Mouse (Mus musculus): ENCODE data around the gene Zfp809. TPM values are rescaled to one million over a fixed set of nuclear protein-coding genes. Genes with fewer than 3 reads are reported as not detected.

Zfp809 gene
- polyA plus RNA-seq, 1 experiment from 2014 or later: 9.0 TPM

DNA sequence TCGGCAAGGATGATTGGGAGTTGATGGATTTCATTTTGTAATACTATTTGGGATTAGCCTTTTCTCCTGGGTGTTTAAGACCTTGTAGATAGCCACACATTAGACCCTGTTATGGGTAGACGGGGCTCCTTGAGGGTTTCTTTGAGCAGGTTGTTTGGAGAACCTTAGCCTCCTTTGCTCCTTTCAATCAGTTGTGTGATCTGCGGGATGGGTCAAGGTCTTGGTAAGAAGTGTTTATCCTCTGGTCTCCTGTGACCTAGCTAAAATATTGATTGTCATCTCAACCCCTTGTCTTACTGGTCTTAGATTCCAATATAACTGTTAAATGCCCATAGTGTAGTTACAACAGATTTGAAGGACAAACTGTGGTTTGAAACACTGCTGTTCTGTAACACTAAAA lies 4.5 kb downstream of the Zfp809 start:
- DNase-seq (ENCODE audit: low spot score): no peak
- Histone ChIP-seq H3K9me3 (no peaks in the 10 kb centered on the region), H3K4me3 (no peak overlapping the region), H3K27me3 (ENCODE audit: insufficient read depth, poor library complexity, severe bottlenecking) (no peaks in the 10 kb centered on the region), H3K36me3 (peaks cover 11% of the 10 kb centered on the region), H3K4me1 (replicated peaks) (no peaks in the 10 kb centered on the region), H3K27ac (no peak overlapping the region)
- 93% methylated on average over 3 of the region's 3 CpGs for WGBS

DNA sequence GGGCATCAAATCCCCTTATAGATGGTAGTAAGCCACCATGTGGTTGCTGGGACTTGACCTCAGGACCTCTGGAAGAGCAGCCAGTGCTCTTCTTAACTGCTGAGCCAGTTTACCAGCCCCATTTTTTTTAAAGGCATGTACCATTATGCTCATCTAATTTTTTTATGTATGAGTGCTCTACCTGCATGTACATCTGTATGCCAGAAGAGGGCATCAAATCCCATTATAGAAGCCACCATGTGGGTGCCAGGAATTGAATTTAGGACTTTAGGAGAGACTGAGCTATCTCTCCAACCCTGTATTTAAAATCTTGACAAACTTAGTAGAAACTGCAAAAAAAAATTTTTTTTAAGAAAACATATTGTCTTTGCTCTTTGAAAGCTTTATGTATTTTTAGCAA lies 5.0 kb downstream of the Zfp809 start:
- H3K36me3 ChIP-seq: peaks cover 16% of the 10 kb centered on the region
- H3K27ac ChIP-seq: no peak overlapping the region
- no peak overlapping the region for H3K4me3 ChIP-seq
- DNase-seq (ENCODE audit: low spot score): no peak
- H3K4me1 ChIP-seq (replicated peaks): no peaks in the 10 kb centered on the region
- no peaks in the 10 kb centered on the region for H3K27me3 ChIP-seq (ENCODE audit: insufficient read depth, poor library complexity, severe bottlenecking)
- H3K9me3 ChIP-seq: no peaks in the 10 kb centered on the region

GRCm38 (mm10) chr9:22240001-22240400 lies 14.5 kb downstream of the Zfp809 start:
- no peaks in the 10 kb centered on the region for H3K27me3 ChIP-seq (ENCODE audit: insufficient read depth, poor library complexity, severe bottlenecking)
- no peak overlapping the region for H3K27ac ChIP-seq
- DNase-seq (ENCODE audit: low spot score): no peak

GRCm38 (mm10) chr9:22244242-22244641 lies 18.7 kb downstream of the Zfp809 start:
- H3K9me3 ChIP-seq: peaks cover 46% of the 10 kb centered on the region
- H3K4me3 ChIP-seq: no peak overlapping the region
- peaks cover 98% of the 10 kb centered on the region for H3K36me3 ChIP-seq
- no peak for DNase-seq (ENCODE audit: low spot score)
- H3K27me3 ChIP-seq (ENCODE audit: insufficient read depth, poor library complexity, severe bottlenecking): no peaks in the 10 kb centered on the region
- WGBS: 98% methylated on average over 2 of the region's 2 CpGs
- H3K27ac ChIP-seq: no peak overlapping the region
- H3K4me1 ChIP-seq (replicated peaks): no peaks in the 10 kb centered on the region

More at GRCm38 (mm10) chr9:22240001-22240400, 14.5 kb downstream of the Zfp809 start:
- 89% methylated on average over 4 of the region's 4 CpGs for WGBS
- H3K4me1 ChIP-seq (replicated peaks): no peaks in the 10 kb centered on the region
- H3K9me3 ChIP-seq: peaks cover 22% of the 10 kb centered on the region
- H3K4me3 ChIP-seq: no peak overlapping the region
- H3K36me3 ChIP-seq: peaks cover 97% of the 10 kb centered on the region

DNA sequence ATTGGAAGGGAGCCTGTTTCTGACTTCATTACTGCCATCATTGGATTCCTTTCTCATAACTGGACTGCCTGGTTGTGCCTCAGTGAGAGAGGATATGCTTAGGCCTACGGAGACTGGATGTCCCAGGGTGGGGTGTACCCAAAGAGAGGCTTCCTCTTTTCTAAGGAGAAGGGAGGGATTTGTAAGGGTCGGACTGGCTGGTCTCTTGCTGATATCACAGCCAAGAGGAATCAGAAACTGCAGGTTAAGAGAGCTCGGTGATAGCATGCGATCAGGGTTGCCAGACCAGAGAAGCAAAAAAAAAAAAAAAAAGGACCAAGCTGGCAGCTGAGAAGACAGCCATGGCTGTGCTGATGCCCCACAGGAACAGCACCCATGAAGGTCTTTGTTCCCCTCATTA lies 31.1 kb downstream of the Zfp809 start:
- DNase-seq (ENCODE audit: low spot score): no peak
- 95% methylated on average over 4 of the region's 4 CpGs for WGBS
- no peaks in the 10 kb centered on the region for H3K27me3 ChIP-seq (ENCODE audit: insufficient read depth, poor library complexity, severe bottlenecking)
- 0 out of 2 replicates have a peak, but pooled peaks cover 8% of the 10 kb centered on the region for H3K4me1 ChIP-seq (replicated peaks)
- H3K4me3 ChIP-seq: no peak overlapping the region
- H3K36me3 ChIP-seq: peaks cover 66% of the 10 kb centered on the region
- no peak overlapping the region for H3K27ac ChIP-seq
- peaks cover 29% of the 10 kb centered on the region for H3K9me3 ChIP-seq

DNA sequence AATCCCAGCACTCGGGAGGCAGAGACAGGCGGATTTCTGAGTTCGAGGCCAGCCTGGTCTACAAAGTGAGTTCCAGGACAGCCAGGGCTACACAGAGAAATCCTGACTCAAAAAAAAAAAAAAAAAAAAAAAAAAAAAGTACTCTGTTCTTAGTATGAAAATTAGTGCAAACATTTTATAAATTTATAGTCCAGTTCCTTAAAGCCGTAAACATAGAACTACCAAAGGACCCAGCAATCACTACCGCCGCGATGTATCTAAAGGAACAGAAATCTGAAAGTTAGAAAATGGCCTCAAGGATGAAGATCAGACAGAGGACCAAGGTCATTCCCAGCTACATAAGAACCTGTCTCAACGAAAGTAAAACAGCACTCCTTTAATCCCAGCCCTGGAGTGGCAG lies 33.3 kb downstream of the Zfp809 start:
- H3K36me3 ChIP-seq: peaks cover 44% of the 10 kb centered on the region
- WGBS: 86% methylated on average over 8 of the region's 8 CpGs
- no peak overlapping the region; the same call in 1 of the 2 replicates for H3K27ac ChIP-seq
- H3K4me3 ChIP-seq: peak overlapping the region; percentile 73
- H3K9me3 ChIP-seq: peaks cover 19% of the 10 kb centered on the region
- no peak for DNase-seq (ENCODE audit: low spot score)
- H3K4me1 ChIP-seq (replicated peaks): 0 out of 2 replicates have a peak, but pooled peaks cover 8% of the 10 kb centered on the region
- no peaks in the 10 kb centered on the region for H3K27me3 ChIP-seq (ENCODE audit: insufficient read depth, poor library complexity, severe bottlenecking)

DNA sequence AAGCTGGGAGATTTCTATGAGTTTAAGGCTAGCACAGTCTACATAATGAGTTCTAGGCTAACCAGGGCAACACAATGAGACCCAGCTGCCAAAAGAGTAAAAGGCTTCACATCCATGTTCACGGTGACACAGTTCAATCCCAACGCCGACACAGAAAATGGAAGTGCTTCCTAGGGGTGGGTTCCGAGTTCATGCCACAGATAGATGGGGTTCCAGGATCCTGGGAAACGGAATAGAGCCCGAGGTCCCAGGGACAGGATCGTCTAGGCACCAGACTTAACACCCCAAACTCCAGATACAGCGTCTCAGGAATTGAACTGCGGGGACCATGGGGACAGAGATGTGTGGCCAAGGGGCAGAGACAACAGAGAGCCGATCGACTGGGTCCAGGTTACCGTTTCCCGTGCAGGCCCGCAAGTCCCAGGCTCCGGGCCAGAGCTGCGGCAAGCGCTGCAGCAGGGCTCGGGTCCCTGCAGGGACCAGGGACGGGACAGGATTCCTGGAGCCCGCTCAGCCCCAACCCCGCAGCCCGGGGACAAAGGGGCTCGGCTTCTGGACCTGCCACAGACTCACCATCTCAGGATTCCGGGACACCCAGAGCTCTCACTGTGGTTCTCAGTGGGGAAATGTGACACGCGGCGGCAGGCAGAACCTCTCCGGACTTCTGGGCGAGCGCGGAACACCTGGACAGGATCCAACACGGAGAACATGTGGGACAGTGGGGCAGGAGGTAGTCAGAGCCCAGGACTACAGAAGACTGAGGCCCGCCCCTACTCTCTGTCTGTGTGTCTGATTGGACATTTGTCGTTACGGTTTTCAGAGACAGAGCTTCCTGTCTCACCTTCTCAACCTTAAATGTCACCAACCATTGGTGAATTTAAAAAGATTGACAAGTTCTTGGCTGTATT lies 33.9 kb downstream of the Zfp809 start, which contains the start of gene Zfp599:
TSS of gene Zfp599 (minus strand) at position 712 of the 908 bp plus-strand sequence.
- peaks cover 14% of the 10 kb centered on the region for H3K9me3 ChIP-seq
- H3K4me3 ChIP-seq: peak within 1 kb of the TSS; percentile 73
- H3K27ac ChIP-seq: peak within 1 kb of the TSS; percentile 92
- H3K36me3 ChIP-seq: peaks cover 38% of the 10 kb centered on the region
- DNase-seq (ENCODE audit: low spot score): peak; percentile 68
- no peaks in the 10 kb centered on the region for H3K27me3 ChIP-seq (ENCODE audit: insufficient read depth, poor library complexity, severe bottlenecking)
- 0 out of 2 replicates have a peak, but pooled peaks cover 8% of the 10 kb centered on the region for H3K4me1 ChIP-seq (replicated peaks)
- WGBS: 2% methylated on average over 35 of the region's 35 CpGs

- Histone ChIP-seq H3K36me3 (peaks cover 32% of the 10 kb centered on the region), H3K9me3 (peaks cover 12% of the 10 kb centered on the region), H3K4me3 (peak overlapping the region; percentile 73), H3K27ac (no peak overlapping the region), H3K4me1 (replicated peaks) (0 out of 2 replicates have a peak, but pooled peaks cover 8% of the 10 kb centered on the region), H3K27me3 (ENCODE audit: insufficient read depth, poor library complexity, severe bottlenecking) (no peaks in the 10 kb centered on the region)
- WGBS: 29% methylated on average over 3 of the region's 3 CpGs
- DNase-seq (ENCODE audit: low spot score): no peak
These were observed 34.5 kb downstream of the Zfp809 start for GRCm38 (mm10) chr9:22260092-22260422.

GRCm38 (mm10) chr9:22261594-22261993 lies 36.1 kb downstream of the Zfp809 start:
- DNase-seq (ENCODE audit: low spot score): no peak
- Histone ChIP-seq H3K27ac (no peak overlapping the region), H3K4me3 (no peak overlapping the region), H3K27me3 (ENCODE audit: insufficient read depth, poor library complexity, severe bottlenecking) (no peaks in the 10 kb centered on the region), H3K9me3 (0 out of 2 replicates have a peak, but pooled peaks cover 4% of the 10 kb centered on the region), H3K36me3 (peaks cover 16% of the 10 kb centered on the region), H3K4me1 (replicated peaks) (0 out of 2 replicates have a peak, but pooled peaks cover 8% of the 10 kb centered on the region)
- WGBS: 91% methylated on average over 1 of the region's 1 CpGs

DNA sequence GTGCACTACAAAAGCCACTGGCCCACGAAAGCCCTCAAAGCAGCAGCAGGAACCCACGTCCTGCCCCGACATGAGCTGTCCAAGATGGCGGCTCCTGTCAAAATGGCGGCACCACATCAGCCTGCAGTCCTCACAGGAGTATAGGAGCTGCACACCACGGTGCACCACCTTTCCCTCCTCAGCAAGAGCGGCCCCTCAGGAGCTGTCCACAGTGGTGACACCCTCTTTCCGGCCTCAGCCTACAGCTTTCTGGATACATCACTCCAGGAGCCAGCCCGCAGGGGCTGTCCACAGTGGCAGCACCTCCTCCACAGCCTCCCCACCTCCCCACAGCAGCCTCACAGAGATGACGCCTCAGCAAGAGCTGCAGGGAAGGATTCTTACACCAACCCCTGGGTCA lies 37.1 kb downstream of the Zfp809 start:
- Histone ChIP-seq H3K36me3 (peaks cover 6% of the 10 kb centered on the region), H3K4me1 (replicated peaks) (0 out of 2 replicates have a peak, but pooled peaks cover 8% of the 10 kb centered on the region), H3K4me3 (no peak overlapping the region), H3K27ac (no peak overlapping the region), H3K9me3 (peaks cover 10% of the 10 kb centered on the region), H3K27me3 (ENCODE audit: insufficient read depth, poor library complexity, severe bottlenecking) (no peaks in the 10 kb centered on the region)
- WGBS: 89% methylated on average over 10 of the region's 10 CpGs
- no peak for DNase-seq (ENCODE audit: low spot score)

DNA sequence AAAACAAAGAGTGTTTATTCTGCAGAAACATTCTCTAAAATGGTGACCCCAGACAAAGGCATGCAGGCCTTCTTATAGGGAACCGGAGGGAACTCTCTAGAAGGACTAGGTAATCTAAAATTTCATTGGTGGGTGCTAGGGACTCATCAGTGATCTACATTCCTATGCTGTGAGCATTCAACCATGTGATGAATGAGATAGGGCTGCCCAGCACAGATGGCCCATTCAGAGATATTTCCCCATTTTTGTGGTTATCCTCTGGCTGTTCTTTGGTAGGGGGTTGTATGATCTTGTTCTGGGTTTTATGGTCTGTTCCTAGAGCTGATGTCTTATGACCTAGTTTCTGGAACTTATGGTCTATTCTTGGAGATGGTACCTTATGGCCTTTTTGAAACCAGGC lies 43.4 kb downstream of the Zfp809 start:
- peaks cover 35% of the 10 kb centered on the region for H3K9me3 ChIP-seq
- peaks cover 10% of the 10 kb centered on the region for H3K36me3 ChIP-seq
- 94% methylated on average over 1 of the region's 1 CpGs for WGBS
- no peaks in the 10 kb centered on the region for H3K27me3 ChIP-seq (ENCODE audit: insufficient read depth, poor library complexity, severe bottlenecking)
- no peaks in the 10 kb centered on the region for H3K4me1 ChIP-seq (replicated peaks)
- H3K27ac ChIP-seq: no peak overlapping the region
- no peak for DNase-seq (ENCODE audit: low spot score)
- no peak overlapping the region for H3K4me3 ChIP-seq

DNA sequence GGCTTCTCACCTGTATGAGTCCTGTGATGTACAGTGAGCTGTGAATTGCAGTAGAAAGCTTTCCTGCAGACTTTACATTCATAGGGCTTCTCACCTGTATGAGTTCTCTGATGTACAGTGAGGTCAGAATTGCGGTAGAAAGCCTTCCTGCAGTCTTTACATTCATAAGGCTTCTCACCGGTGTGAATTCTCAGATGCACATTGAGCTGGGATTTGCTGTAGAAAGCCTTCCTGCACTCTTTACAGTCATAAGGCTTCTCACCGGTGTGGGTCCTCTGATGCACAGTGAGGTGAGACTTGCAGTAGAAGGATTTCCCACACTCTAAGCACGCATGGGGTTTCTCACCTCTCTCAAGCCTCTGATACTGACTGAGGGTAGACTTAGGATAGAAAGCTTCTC lies 53.2 kb downstream of the Zfp809 start:
- Histone ChIP-seq H3K36me3 (peaks cover 97% of the 10 kb centered on the region), H3K4me1 (replicated peaks) (no peaks in the 10 kb centered on the region), H3K9me3 (peaks cover 92% of the 10 kb centered on the region), H3K4me3 (no peak overlapping the region), H3K27ac (no peak overlapping the region), H3K27me3 (ENCODE audit: insufficient read depth, poor library complexity, severe bottlenecking) (no peaks in the 10 kb centered on the region)
- WGBS: 99% methylated on average over 4 of the region's 4 CpGs
- DNase-seq (ENCODE audit: low spot score): no peak

Measured in hindbrain, embryonic 10.5 days (tissue).